Mouse (Mus musculus) heart, postnatal 36 days (tissue): Measurements from ENCODE around the gene Mark3. TPM values are rescaled to one million over a fixed set of nuclear protein-coding genes. Genes with fewer than 3 reads are reported as not detected.
"Not testable (repeated sequence)": the region's sequence is repeated elsewhere in the genome, so short reads cannot be mapped to it uniquely, and the experiment has no call there.

ENCODE experiments used
- DNase-seq, 2 experiments: peaks; one replicate each; pipeline ENCODE4 v3.0.0; 2021 to 2022
- intact Hi-C: fragments of 180-260 bp; cut with DNase I; formaldehyde crosslinking; loops from one replicate; pipeline ENCODE4 v1.15.1; 2025
- total RNA-seq, 2 experiments: library from RNA; stranded (reverse); gene quantifications; 2 replicates each; pipeline ENCODE4 v1.2.3; 2021

Mark3 gene
- total RNA-seq, 2 experiments from 2014 or later = 49.9 to 54.6 TPM

GRCm38 (mm10) chr12:111614475-111615141 is 40.3 kb downstream of the Mark3 start:
- intact Hi-C loops = no loop called here
- no peak for DNase-seq

GRCm38 (mm10) chr12:111618266-111618665 is 43.9 kb downstream of the Mark3 start:
- no peak for DNase-seq

GRCm38 (mm10) chr12:111648061-111648645 is 73.8 kb downstream of the Mark3 start:
- DNase-seq = peak; percentile 55 to 66
- intact Hi-C loops = loop anchor here (5.0 kb wide), 1 partner anchor 96 kb away; no protein-coding TSS in a partner anchor

More at GRCm38 (mm10) chr12:111618266-111618665, 43.9 kb downstream of the Mark3 start:
- intact Hi-C loops = no loop called here

- no peak for DNase-seq
- intact Hi-C loops = loop anchor here (1.0 to 5.0 kb wide), 4 partner anchors 43 to 294 kb away; no protein-coding TSS in a partner anchor
These were observed 78.6 kb downstream of the Mark3 start for GRCm38 (mm10) chr12:111652953-111653352.

GRCm38 (mm10) chr12:111653434-111653833 is 79.1 kb downstream of the Mark3 start:
- intact Hi-C loops = loop anchor here (1.0 to 5.0 kb wide), 3 partner anchors 79 to 294 kb away; no protein-coding TSS in a partner anchor
- peak; percentile 70 to 77 for DNase-seq

- DNase-seq = no peak
- intact Hi-C loops = no loop called here
These were observed 81.4 kb downstream of the Mark3 start for GRCm38 (mm10) chr12:111655695-111656094.

GRCm38 (mm10) chr12:111659331-111659730 is 85.0 kb downstream of the Mark3 start:
- DNase-seq = no peak
- intact Hi-C loops = no loop called here

- intact Hi-C loops = no loop called here
- DNase-seq = no peak
These were observed 86.3 kb downstream of the Mark3 start for GRCm38 (mm10) chr12:111660628-111661027.

- DNase-seq, intact Hi-C loops: not testable (repeated sequence)
These were observed 87.2 kb downstream of the Mark3 start for GRCm38 (mm10) chr12:111661554-111661953.

GRCm38 (mm10) chr12:111663228-111664143 is 89.2 kb downstream of the Mark3 start:
- peak in 1 of 2 experiments; percentile 25 for DNase-seq
- intact Hi-C loops = no loop called here

GRCm38 (mm10) chr12:111664144-111664634 is 89.9 kb downstream of the Mark3 start:
- DNase-seq = peak; percentile 38 to 60
- intact Hi-C loops = no loop called here

GRCm38 (mm10) chr12:111665041-111665880 is 90.9 kb downstream of the Mark3 start:
- intact Hi-C loops = loop anchor here (5.0 kb wide), 3 partner anchors 212 to 302 kb away; partner anchors contain the start of gene Atp5mpl
- no peak for DNase-seq

GRCm38 (mm10) chr12:111666380-111666779 is 92.1 kb downstream of the Mark3 start:
- intact Hi-C loops = loop anchor here (5.0 kb wide), 3 partner anchors 211 to 301 kb away; partner anchors contain the start of gene Atp5mpl
- DNase-seq = no peak

- DNase-seq = no peak
- intact Hi-C loops = loop anchor here (5.0 kb wide), 3 partner anchors 210 to 300 kb away; partner anchors contain the start of gene Atp5mpl
These were observed 93.1 kb downstream of the Mark3 start for GRCm38 (mm10) chr12:111667421-111667820.

- intact Hi-C loops = loop anchor here (1.0 to 5.0 kb wide), 5 partner anchors 28 to 299 kb away; partner anchors contain the start of gene Atp5mpl
These were observed 94.2 kb downstream of the Mark3 start for GRCm38 (mm10) chr12:111668457-111668912.

GRCm38 (mm10) chr12:111669000-111669788 is 94.9 kb downstream of the Mark3 start:
- DNase-seq = peak in 1 of 2 experiments; percentile 49
- intact Hi-C loops = loop anchor here (1.0 to 5.0 kb wide), 5 partner anchors 27 to 298 kb away; partner anchors contain the start of gene Atp5mpl

More at GRCm38 (mm10) chr12:111668457-111668912, 94.2 kb downstream of the Mark3 start:
- peak; percentile 98 to 99 for DNase-seq

- intact Hi-C loops = loop anchor here (5.0 to 10.0 kb wide), 4 partner anchors 207 to 425 kb away; partner anchors contain the start of gene Atp5mpl
- no peak for DNase-seq
These were observed 95.6 kb downstream of the Mark3 start for GRCm38 (mm10) chr12:111669961-111670360.

- peak in 1 of 2 experiments; percentile 43 for DNase-seq
- intact Hi-C loops = loop anchor here (10.0 kb wide), 1 partner anchor 424 kb away; no protein-coding TSS in a partner anchor
These were observed 96.1 kb downstream of the Mark3 start for GRCm38 (mm10) chr12:111670371-111670971.
